Mouse (Mus musculus): ENCODE measurements around the gene Ccdc188. TPM values are rescaled to one million over a fixed set of nuclear protein-coding genes. Genes with fewer than 3 reads are reported as not detected.
"Not testable (repeated sequence)": the region's sequence is repeated elsewhere in the genome, so short reads cannot be mapped to it uniquely, and the experiment has no call there.

Ccdc188 gene
- not detected for total RNA-seq (2021)

DNA sequence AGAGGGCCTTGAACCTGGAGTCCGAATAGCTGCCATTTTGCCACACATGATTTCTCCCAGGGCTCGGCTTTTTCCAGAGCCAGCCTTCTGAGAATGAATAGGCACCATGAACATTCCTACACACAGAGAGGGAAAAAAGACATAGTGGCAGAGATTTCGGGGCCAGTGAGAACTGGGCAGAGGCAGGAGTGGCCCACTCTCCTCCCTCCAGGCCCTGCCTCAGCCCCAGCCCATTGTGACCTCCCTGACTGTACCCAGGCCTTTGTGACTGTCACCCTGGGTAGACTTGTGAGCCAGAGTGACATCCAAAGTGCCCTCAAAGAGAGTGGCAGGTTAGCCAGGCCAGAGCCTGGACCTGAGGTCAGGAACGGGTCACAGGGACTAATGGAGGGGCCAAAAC lies at the start of gene Ccdc188:
Gene Ccdc188 (plus strand): TSS at position 301 of the 400 bp plus-strand sequence.
- intact Hi-C loops (cut with DNase I) = no loop called here
- no peak for DNase-seq

- intact Hi-C loops (cut with DNase I) = no loop called here
- DNase-seq = no peak
Observed at GRCm38 (mm10) chr16:18169156-18169555, 48.5 kb upstream of the Ccdc188 start.

DNA sequence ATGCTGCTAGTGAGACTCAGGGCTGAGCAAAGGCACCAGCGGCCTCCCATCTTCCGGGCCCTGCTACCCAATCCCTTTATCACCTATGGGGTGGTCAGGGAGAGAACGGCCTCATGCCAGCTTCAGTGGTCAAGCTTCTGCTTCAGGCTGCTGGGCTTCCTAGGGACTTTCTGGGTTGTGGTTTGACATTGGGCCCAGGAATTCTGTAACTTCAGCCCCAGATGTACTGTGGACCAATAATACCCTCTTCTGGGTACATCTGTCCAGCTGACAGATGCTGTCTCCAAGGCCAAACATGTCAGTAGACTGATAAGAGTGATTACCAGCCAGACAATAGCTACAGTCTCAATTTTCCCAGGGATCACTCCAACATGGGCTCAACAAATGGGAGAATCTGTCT lies 47.9 kb upstream of the Ccdc188 start:
- no peak for DNase-seq
- intact Hi-C loops (cut with DNase I) = no loop called here

DNA sequence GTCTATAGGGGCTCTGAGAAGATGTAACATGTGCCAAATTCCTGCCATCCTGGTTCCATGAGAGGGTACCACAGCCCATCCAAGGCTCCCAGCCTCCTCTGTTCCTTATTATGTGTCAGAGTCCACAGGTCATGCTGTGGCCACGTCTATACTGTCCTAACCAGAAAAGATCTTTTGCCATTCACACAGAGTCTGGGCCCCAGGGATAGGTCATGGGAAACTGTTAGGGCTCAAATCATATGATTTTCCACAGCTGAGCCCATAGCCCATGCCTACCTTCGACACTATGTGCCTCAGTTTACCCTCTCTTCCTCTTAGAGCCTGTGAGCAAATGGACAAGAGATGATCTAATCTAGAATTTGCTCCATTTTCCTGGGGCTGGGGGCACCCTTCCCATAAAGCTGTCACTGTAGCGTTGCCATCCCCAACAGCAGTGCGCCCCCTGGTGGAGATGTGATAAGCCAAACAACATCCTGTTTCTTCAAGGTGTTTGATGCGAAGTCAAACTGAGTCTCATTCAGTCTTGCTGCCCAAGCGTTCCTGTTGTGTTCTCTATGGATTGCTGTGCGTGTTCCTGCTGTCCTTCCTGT lies 45.3 kb upstream of the Ccdc188 start:
- DNase-seq = peak; percentile 82 to 91
- intact Hi-C loops (cut with DNase I) = loop anchor here (1.0 to 2.0 kb wide), 4 partner anchors 38 to 120 kb away; partner anchors contain the start of gene Dgcr6

DNA sequence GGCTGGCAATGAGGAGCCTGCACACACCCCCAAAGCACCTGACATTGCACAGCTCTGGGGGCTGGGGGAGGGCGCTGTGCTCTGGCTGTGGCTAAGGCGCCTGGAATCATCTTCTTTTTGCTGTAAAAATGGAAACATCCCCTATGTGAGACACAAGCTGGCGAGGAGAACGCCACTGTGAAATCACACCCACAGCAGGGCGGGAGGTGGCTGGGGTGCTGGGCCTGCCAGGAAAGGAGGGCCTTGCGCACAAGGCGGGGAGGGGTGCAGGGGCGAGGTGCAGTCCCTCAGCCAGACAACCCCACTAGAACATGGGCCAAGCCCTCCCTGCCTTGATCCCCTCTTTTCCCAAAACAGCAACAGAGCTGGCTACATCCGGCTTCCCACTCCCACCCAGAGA lies 44.4 kb upstream of the Ccdc188 start:
- intact Hi-C loops (cut with DNase I) = loop anchor here (2.0 kb wide), 1 partner anchor 38 kb away; no protein-coding TSS in a partner anchor
- no peak for DNase-seq

DNA sequence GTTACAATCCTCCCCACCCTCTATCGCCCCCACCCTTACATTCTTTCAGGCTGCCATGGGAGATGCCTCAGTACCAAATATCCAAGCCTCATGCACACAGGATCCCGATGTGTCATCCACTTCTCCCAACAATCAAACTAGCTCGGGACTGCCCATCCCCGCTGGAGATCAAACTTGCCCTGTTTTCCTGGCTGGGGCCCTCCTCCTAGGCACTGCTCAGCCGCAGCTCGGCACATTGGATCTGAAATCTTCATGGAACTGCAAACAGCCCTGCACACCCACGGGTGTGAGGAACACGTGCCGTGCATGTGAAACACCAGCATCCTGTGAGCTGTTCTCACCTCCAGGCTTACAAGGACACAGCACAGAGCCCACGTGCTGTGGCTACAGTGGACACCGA lies 43.9 kb upstream of the Ccdc188 start:
- DNase-seq = no peak
- intact Hi-C loops (cut with DNase I) = loop anchor here (2.0 kb wide), 1 partner anchor 37 kb away; no protein-coding TSS in a partner anchor

DNA sequence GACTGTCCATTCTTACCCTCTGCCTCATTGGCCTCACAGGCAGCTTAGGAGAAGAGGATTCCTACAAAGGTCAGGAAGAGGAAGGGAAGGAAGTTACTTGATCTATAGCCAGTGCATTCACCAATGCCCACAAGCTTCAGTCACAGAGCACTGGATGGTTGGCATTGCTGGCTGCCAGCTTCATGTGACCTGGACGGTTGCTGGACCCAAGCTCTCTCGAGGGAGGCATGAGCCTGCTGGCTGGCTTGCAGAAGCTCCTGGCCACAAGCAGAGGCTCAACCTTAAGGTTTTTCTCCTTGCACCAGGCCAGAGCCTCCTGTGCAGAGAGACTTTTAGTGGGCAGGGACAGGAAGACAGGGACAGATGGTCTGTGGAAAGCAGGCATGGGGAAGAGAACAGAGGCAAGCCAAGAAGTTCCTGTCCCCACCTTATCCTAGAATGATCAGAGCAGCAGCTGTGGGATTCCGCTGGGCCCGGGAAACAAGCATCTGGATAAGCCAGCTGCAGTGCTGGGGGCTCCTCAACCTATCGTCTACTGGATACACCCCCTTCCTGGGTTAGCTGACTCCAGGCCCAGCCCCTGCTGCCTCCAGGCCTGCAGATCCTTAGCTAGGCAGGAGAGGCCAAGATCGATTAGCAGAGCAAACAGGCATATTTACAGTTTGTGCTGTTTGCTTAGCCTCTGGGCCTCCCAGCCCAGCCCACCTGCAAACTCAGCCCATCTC lies 41.7 kb upstream of the Ccdc188 start:
- DNase-seq = no peak
- intact Hi-C loops (cut with DNase I) = no loop called here

GRCm38 (mm10) chr16:18176758-18177157 lies 40.9 kb upstream of the Ccdc188 start:
- DNase-seq = no peak
- intact Hi-C loops (cut with DNase I) = no loop called here

GRCm38 (mm10) chr16:18179591-18179990 lies 38.1 kb upstream of the Ccdc188 start:
- DNase-seq = no peak
- intact Hi-C loops (cut with DNase I) = no loop called here

DNA sequence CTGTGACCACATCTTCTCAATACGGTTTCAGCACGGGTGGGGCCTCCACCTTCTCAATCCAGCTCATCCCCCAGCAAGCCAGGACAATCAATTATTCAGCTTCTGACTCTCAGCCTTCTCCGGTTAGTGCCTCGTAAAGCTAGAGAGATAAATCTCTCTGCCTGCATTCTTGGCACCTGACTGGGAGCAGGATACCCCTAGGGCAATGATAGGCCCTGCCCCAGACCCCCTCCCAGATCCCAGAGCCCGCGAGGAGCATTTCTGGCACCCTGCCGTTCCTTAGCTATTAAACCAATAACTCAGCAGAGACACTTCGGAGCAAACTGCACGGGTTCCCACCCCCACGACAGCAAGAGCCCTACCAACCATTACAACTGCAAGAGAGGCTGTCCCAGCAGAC lies 36.3 kb upstream of the Ccdc188 start:
- intact Hi-C loops (cut with DNase I) = no loop called here
- no peak for DNase-seq

GRCm38 (mm10) chr16:18182766-18183165 lies 34.9 kb upstream of the Ccdc188 start:
- no peak for DNase-seq

DNA sequence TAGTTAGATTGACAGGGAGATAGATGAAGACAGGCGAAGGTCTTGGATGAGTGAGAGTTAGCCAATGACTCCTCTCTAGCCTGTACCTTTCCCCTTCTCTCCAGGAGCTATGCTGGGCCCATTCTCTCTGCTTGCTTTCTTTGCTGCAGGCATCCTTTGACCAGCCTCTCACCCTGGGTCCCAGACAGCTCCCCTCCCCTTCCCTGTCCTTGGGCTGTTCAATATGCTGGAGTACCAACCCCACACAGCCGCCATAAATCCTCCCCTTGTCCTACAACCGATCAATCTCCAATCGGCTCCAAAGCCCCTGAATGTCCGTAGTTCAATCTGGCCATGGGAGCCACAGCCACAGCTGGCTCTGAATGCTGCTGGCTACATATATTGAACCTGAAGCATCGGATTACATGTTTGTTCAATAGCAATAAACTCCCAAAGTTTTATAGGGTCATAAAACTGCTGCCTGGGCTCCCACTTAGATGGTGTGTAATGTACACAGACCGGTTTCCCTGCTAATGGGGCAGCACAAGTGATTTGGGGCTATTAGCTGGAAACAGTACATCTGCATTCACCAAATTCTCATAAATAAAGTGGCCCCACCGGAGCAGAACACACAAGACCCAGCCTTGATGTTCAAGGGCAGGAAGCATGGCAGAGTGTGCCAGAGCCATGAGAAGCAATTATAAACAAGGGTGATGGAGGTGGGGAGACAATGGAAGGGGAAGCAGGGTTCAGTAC lies 31.8 kb upstream of the Ccdc188 start:
- intact Hi-C loops (cut with DNase I) = no loop called here
- DNase-seq = no peak

More at GRCm38 (mm10) chr16:18182766-18183165, 34.9 kb upstream of the Ccdc188 start:
- intact Hi-C loops (cut with DNase I) = no loop called here

DNA sequence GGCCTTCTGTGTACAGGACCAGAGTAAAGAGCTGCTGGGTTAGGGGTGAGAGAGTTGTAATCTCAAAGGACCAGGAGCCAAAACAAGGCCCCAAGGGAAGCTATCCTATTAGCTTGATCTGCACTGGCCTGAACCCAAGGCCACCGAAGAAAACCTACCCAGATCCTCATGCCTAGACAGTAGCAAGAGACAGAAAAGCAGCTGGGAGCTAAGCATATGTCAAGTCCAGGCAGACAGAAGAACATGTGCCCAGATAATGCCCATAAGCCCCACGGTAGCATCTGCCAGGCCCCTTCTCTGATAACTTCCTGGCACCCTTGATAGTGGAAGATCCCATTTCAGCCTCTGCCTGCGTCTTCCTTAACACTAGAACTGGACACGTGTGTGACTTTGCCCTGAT lies 30.9 kb upstream of the Ccdc188 start:
- intact Hi-C loops (cut with DNase I) = no loop called here
- no peak for DNase-seq

GRCm38 (mm10) chr16:18187221-18187620 lies 30.5 kb upstream of the Ccdc188 start:
- no peak for DNase-seq
- intact Hi-C loops (cut with DNase I) = no loop called here

GRCm38 (mm10) chr16:18191006-18191405 lies 26.7 kb upstream of the Ccdc188 start:
- DNase-seq = no peak
- intact Hi-C loops (cut with DNase I) = no loop called here

DNA sequence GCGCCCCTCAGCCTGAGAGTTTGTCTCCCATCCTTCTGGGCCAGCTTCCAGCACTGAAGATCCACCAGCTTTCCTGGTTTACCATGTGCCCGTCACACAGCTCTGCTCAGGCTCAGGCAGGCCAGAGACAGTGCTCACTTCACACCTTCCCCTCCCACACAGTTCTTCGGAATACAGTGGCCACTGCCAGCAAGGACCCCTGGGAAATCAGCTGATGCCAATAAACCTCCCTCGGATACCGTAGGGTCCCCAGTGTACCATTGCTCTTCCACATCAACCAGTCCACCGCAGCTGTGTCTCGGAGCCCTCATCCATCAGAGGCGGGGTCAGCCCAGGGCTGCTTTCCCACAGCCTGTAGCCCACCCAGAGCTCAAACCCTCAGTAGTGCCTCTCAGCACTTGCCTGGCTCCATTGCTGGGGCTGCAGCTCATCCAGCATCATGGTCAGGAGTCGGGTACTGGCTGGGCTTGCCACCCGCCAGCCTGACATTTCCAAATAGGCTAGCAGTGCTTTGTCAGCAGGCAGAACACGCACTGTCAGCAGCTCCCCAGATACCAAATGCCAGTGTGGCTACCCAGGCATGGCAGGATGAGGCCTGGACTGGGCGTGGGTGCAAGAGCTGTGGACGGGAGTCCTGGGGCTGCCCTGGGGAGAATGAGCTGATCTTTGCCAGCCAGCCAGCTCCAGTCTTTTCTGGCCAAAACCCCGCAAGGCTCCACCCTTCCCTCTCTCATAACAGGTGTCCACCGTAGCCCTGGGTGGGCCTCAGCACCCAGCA lies 23.3 kb upstream of the Ccdc188 start:
- intact Hi-C loops (cut with DNase I) = no loop called here
- no peak for DNase-seq

- intact Hi-C loops (cut with DNase I) = no loop called here
- peak in 1 of 2 experiments; percentile 35 for DNase-seq
Observed at GRCm38 (mm10) chr16:18195068-18195467, 22.6 kb upstream of the Ccdc188 start.

DNA sequence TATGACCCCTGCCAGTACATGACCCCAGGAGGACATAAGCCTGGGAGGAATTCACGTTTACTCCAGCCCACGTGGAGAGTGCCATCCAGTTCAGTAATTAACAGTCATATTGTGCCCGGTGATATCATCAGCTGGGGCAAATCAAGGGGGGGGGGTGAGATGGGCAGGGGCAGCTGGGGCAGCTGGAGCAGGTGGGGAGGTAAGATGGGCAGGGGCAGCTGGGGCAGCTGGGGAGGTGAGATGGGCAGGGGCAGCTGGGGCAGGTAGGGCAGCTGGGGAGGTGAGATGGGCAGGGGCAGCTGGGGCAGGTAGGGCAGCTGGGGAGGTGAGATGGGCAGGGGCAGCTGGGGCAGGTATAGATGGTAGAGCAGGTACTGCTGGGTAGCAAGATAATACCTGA lies 22.1 kb upstream of the Ccdc188 start:
- DNase-seq; intact Hi-C loops (cut with DNase I): not testable (repeated sequence)

GRCm38 (mm10) chr16:18197881-18198280 lies 19.8 kb upstream of the Ccdc188 start:
- no peak for DNase-seq
- intact Hi-C loops (cut with DNase I) = no loop called here

DNA sequence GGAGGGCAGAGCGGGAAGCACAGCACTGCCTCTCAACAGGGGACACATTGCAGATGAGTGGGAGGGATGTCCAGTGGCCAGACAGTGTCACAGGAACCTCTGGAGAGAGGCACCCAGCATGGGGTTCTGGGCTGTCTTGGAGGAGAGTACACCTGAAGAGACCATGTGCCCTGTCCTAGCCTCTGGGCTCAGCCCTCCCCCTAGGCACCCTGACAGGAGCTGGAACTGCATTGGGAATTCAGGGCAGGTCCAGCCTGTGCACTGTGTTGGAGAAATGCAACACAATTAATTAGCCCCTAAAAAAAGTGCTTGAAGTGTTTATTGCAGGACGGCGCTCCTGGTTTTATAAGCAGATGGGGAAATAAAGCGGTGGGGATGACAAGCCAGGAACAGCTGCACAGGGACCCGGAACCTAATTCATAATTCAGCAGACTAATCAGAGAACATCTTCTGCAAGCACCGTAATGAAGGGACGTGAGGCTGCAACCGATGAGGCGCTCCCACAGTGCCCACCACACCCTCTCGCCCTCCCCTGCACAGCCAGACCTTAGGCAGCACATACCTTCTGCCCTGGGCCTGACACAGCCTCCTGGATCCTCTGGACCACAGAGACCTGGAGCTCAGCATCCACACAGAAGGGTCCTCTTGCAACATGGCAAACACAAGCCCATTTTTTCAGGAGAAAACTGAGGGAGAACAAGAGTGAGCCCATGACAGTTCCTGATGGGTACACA lies 19.1 kb upstream of the Ccdc188 start:
- intact Hi-C loops (cut with DNase I) = no loop called here
- no peak for DNase-seq
